Mouse (Mus musculus) stomach, postnatal 0 days (tissue): ENCODE measurements around the gene Gpr182.
A peak's percentile ranks its signal among the peaks of the same experiment; 100 is the strongest.

Source experiments
- CTCF ChIP-seq: IDR thresholded peaks from 2 replicates; pipeline ENCODE4 v1.5.1; 2016; ENCODE audit warnings: antibody characterized with exemption, low read depth, mild to moderate bottlenecking, moderate library complexity
- EP300 ChIP-seq: optimal IDR thresholded peaks from 2 replicates; pipeline ENCODE3; 2016; ENCODE audit warnings: antibody characterized with exemption

DNA sequence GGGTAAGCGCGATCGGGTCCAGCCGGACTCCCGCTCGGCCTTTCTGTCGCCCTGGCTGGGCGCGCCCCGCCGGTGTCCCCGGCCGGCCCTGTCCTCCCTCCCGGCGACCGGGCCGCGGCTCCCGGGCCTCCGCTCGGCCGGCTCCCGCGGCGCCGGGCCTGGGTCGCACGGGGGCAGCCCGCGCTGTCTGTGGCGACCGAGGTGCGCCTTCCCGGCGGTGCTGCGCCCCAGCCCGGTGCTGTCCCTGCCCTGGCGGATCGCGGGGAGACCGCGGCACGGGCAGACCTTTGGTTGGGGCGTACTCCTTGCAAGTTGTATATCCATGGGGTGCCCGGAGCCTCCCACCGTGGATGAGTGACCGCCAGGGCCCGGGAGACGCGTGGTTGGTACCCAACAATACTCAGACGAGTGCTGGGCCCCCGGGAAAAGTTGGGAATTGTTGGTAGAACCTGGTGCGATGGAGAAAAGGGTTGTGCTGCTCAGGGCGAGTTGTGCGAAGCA is 11.8 kb downstream of the Gpr182 start:
- TF ChIP-seq CTCF, result peak; percentile 12; the same call in 1 of the 2 replicates
- no peak for TF ChIP-seq EP300
